Mouse (Mus musculus) testis, adult 2 months (tissue): ENCODE results near the gene Asic2.

Experiments
- CTCF ChIP-seq: fragments of 200-500 bp; IDR thresholded peaks from 2 replicates; pipeline ENCODE4 v1.5.1; 2012; ENCODE audit warnings: low read depth, mild to moderate bottlenecking, inconsistent platforms, low read length, moderate library complexity; ENCODE audit not compliant: control insufficient read depth, insufficient read depth, insufficient replicate concordance
- POLR2A ChIP-seq: fragments of 200-500 bp; IDR thresholded peaks from 2 replicates; pipeline ENCODE4 v1.6.1; 2012; ENCODE audit warnings: low read depth, mild to moderate bottlenecking, inconsistent platforms, low read length, moderate library complexity; ENCODE audit not compliant: control insufficient read depth

GRCm38 (mm10) chr11:81462199-81462598 is 506.1 kb downstream of the Asic2 start:
- TF ChIP-seq CTCF (no peak), POLR2A (no peak)
